ENCODE assay signal across 15 mouse cellular contexts in the genomic region with DNA sequence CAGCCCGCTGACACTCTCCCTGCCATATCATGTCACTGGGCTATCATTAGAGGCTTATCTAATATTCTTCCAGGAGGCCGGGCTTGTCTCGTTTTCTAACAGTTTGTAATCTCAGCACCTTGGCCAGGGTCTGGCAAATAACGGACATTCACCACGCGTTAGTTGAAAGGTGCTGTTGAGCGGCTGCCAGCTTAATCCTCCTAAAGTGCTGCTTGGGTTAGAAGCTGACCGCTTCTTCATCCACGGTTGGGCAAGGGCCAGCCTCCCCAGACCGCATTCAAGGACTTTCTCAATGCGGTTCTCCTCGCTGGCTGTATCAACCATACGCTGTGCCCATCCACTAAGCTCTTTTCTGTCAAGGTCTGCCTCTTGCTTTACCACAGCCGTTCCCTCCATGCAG.
"Had no signal": no experiment of that assay in that cellular context is flagged by ENCODE, and none has a peak within 500 bp of the region (broad histone marks: within the 10 kb centered on the region; RNA-seq: fewer than 3 reads in every experiment).

No protein-coding gene starts in this region.

- H3K4me2 ChIP-seq: limb, embryonic 12.5 days; liver, embryonic 13.5 days; midbrain, embryonic 11.5 days; midbrain, embryonic 15.5 days; neural tube, embryonic 15.5 days had no signal

- H3K36me3 ChIP-seq: limb, embryonic 12.5 days; liver, embryonic 13.5 days; midbrain, embryonic 15.5 days; neural tube, embryonic 15.5 days had no signal

- H3K9me3 ChIP-seq: liver, embryonic 13.5 days; midbrain, embryonic 15.5 days; neural tube, embryonic 15.5 days had no signal

- H3K27me3 ChIP-seq: midbrain, embryonic 15.5 days; neural tube, embryonic 15.5 days had no signal

- DNase-seq: kidney, adult 18-20 months; kidney, postnatal 14 days; liver; liver, embryonic 13.5 days; liver, postnatal 0 days; right cerebral cortex, adult 18-20 months; thymus, postnatal 4 days had no signal

- H3K27ac ChIP-seq: left cerebral cortex, adult 2 months; limb, embryonic 12.5 days; liver, embryonic 13.5 days; macrophage; midbrain, embryonic 15.5 days; neural tube, embryonic 15.5 days; stomach, postnatal 0 days had no signal

- H3K9ac ChIP-seq: limb, embryonic 12.5 days; liver, embryonic 13.5 days; liver, postnatal 0 days; midbrain, embryonic 15.5 days; neural tube, embryonic 15.5 days had no signal

- ATAC-seq: liver, postnatal 0 days; midbrain, embryonic 15.5 days had no signal

- H3K4me3 ChIP-seq: left cerebral cortex, adult 2 months; limb, embryonic 12.5 days; liver, embryonic 13.5 days; megakaryocyte, embryonic 14.5 days; midbrain, embryonic 15.5 days; neural tube, embryonic 15.5 days had no signal
